Mouse (Mus musculus): ENCODE data around the gene Irf1.
A peak's percentile ranks its signal among the peaks of the same experiment; 100 is the strongest.
"Not testable (repeated sequence)": the region's sequence is repeated elsewhere in the genome, so short reads cannot be mapped to it uniquely, and the experiment has no call there.

The Irf1 gene

GRCm38 (mm10) chr11:53769760-53770124 is at the start of gene Irf1:
Gene Irf1 (plus strand): TSS chr11:53770014.
- DNase-seq (ENCODE audit: low spot score in 2 of 2) = peak; percentile 81 to 84

- no peak for DNase-seq (ENCODE audit: low spot score in 2 of 2)
Observed at GRCm38 (mm10) chr11:53720715-53721114, 49.1 kb upstream of the Irf1 start, which contains the start of gene Il5. Gene Il5 (plus strand): TSS chr11:53720794.

- no peak for DNase-seq (ENCODE audit: low spot score in 2 of 2)
Observed at GRCm38 (mm10) chr11:53731457-53731856, 38.4 kb upstream of the Irf1 start.

- DNase-seq (ENCODE audit: low spot score in 2 of 2) = no peak
Observed at GRCm38 (mm10) chr11:53732244-53732643, 37.6 kb upstream of the Irf1 start.

GRCm38 (mm10) chr11:53733824-53734223 is 36.0 kb upstream of the Irf1 start:
- DNase-seq (ENCODE audit: low spot score in 2 of 2) = no peak

- no peak for DNase-seq (ENCODE audit: low spot score in 2 of 2)
Observed at GRCm38 (mm10) chr11:53734431-53734830, 35.4 kb upstream of the Irf1 start.

GRCm38 (mm10) chr11:53734970-53735681 is 34.7 kb upstream of the Irf1 start:
- no peak for DNase-seq (ENCODE audit: low spot score in 2 of 2)

GRCm38 (mm10) chr11:53735682-53736245 is 34.0 kb upstream of the Irf1 start:
- DNase-seq (ENCODE audit: low spot score in 2 of 2) = peak in 1 of 2 experiments; percentile 55

- peak; percentile 39 to 61 for DNase-seq (ENCODE audit: low spot score in 2 of 2)
Observed at GRCm38 (mm10) chr11:53736771-53737572, 32.8 kb upstream of the Irf1 start.

GRCm38 (mm10) chr11:53737573-53737946 is 32.3 kb upstream of the Irf1 start:
- DNase-seq (ENCODE audit: low spot score in 2 of 2) = peak in 1 of 2 experiments; percentile 28

GRCm38 (mm10) chr11:53742353-53742752 is 27.5 kb upstream of the Irf1 start:
- no peak for DNase-seq (ENCODE audit: low spot score in 2 of 2)

GRCm38 (mm10) chr11:53745260-53745659 is 24.6 kb upstream of the Irf1 start:
- DNase-seq (ENCODE audit: low spot score in 2 of 2) = no peak

GRCm38 (mm10) chr11:53747985-53748384 is 21.8 kb upstream of the Irf1 start:
- DNase-seq (ENCODE audit: low spot score in 2 of 2) = no peak

- DNase-seq (ENCODE audit: low spot score in 2 of 2) = no peak
Observed at GRCm38 (mm10) chr11:53748614-53749013, 21.2 kb upstream of the Irf1 start.

GRCm38 (mm10) chr11:53749306-53749705 is 20.5 kb upstream of the Irf1 start:
- no peak for DNase-seq (ENCODE audit: low spot score in 2 of 2)

GRCm38 (mm10) chr11:53749716-53750352 is 20.0 kb upstream of the Irf1 start:
- DNase-seq (ENCODE audit: low spot score in 2 of 2) = no peak

GRCm38 (mm10) chr11:53755011-53755595 is 14.7 kb upstream of the Irf1 start:
- DNase-seq (ENCODE audit: low spot score in 2 of 2) = no peak

GRCm38 (mm10) chr11:53757612-53758011 is 12.2 kb upstream of the Irf1 start:
- peak in 1 of 2 experiments; percentile 4 for DNase-seq (ENCODE audit: low spot score in 2 of 2)

GRCm38 (mm10) chr11:53758033-53758432 is 11.8 kb upstream of the Irf1 start:
- not testable (repeated sequence) for DNase-seq (ENCODE audit: low spot score in 2 of 2)

GRCm38 (mm10) chr11:53758791-53759351 is 10.9 kb upstream of the Irf1 start:
- peak in 1 of 2 experiments; percentile 8 for DNase-seq (ENCODE audit: low spot score in 2 of 2)

Data from frontal cortex, postnatal 10 days (tissue).